Mouse (Mus musculus) ES-E14 (cell line): ENCODE measurements around the gene Nt5c2. TPM values are rescaled to one million over a fixed set of nuclear protein-coding genes. Genes with fewer than 3 reads are reported as not detected.

Experiments
- DNase-seq: peaks from one replicate; pipeline ENCODE4 v3.0.0-alpha.2; 2013; ENCODE audit warnings: low read depth, low spot score
- H3K27ac ChIP-seq: 2 replicates; pipeline ENCODE4 v1.5.1; 2012; ENCODE audit warnings: low read depth, mild to moderate bottlenecking, low read length, moderate library complexity, mixed read lengths; ENCODE audit not compliant: poor library complexity, insufficient read depth, severe bottlenecking
- H3K36me3 ChIP-seq: 2 replicates; pipeline ENCODE4 v1.6.1; 2012; ENCODE audit warnings: mild to moderate bottlenecking, low read length, moderate library complexity, mixed read lengths; ENCODE audit not compliant: control insufficient read depth, poor library complexity, insufficient read depth, severe bottlenecking
- H3K4me1 ChIP-seq, 2 experiments: fragments of 150-350 bp in 1 of 2; sonication (generic) in 1 of 2; 2 replicates each; pipeline ENCODE4 v1.6.1; 2012; ENCODE audit warnings: low read length in 2 of 2, mild to moderate bottlenecking in 1 of 2, mixed read lengths in 1 of 2; ENCODE audit not compliant: control insufficient read depth in 2 of 2, insufficient read depth in 2 of 2, poor library complexity in 1 of 2
- H3K4me3 ChIP-seq, 2 experiments: fragments of 150-350 bp in 1 of 2; sonication (generic) in 1 of 2; 2 replicates each; pipeline ENCODE4 v1.5.1; 2012; ENCODE audit warnings: low read length in 2 of 2, low read depth in 1 of 2, mild to moderate bottlenecking in 1 of 2, mixed read lengths in 1 of 2; ENCODE audit not compliant: insufficient read depth in 1 of 2, poor library complexity in 1 of 2, severe bottlenecking in 1 of 2
- H3K9ac ChIP-seq: 2 replicates; pipeline ENCODE4 v1.6.1; 2012; ENCODE audit warnings: low read depth, mild to moderate bottlenecking, low read length, mixed read lengths; ENCODE audit not compliant: poor library complexity, insufficient read depth, severe bottlenecking
- H3K9me3 ChIP-seq: fragments of 150-350 bp; sonication (generic); 2 replicates; pipeline ENCODE4 v1.6.1; 2012; ENCODE audit warnings: low read depth, mild to moderate bottlenecking, low read length; ENCODE audit not compliant: control insufficient read depth, insufficient read depth
- CHD2 ChIP-seq: IDR thresholded peaks from 2 replicates; pipeline ENCODE4 v1.6.1; 2014; ENCODE audit warnings: mild to moderate bottlenecking, low read depth, low read length, inconsistent platforms
- HCFC1 ChIP-seq: IDR thresholded peaks from 2 replicates; pipeline ENCODE4 v1.6.1; 2012; ENCODE audit warnings: low read length, inconsistent platforms, borderline replicate concordance; ENCODE audit not compliant: insufficient read depth
- MAFK ChIP-seq: IDR thresholded peaks from 2 replicates; pipeline ENCODE4 v1.6.1; 2014; ENCODE audit warnings: mild to moderate bottlenecking, low read depth, low read length, inconsistent platforms; ENCODE audit not compliant: insufficient read depth
- ZC3H11A ChIP-seq: IDR thresholded peaks from 2 replicates; pipeline ENCODE4 v1.6.1; 2012; ENCODE audit warnings: low read depth, mild to moderate bottlenecking, inconsistent platforms, low read length, borderline replicate concordance
- ZNF384 ChIP-seq: IDR thresholded peaks from 2 replicates; pipeline ENCODE4 v1.6.1; 2012; ENCODE audit warnings: low read depth, low read length, inconsistent platforms
- in situ Hi-C, 2 experiments: fragments of 600-800 bp; cut with MboI; formaldehyde crosslinking; loops; one replicate each; pipeline ENCODE4 v1.15.1; 2025; ENCODE audit warnings: low sequenced_read_pairs in 2 of 2, inconsistent platforms in 1 of 2; ENCODE audit not compliant: unreplicated experiment in 2 of 2
- total RNA-seq: library from RNA; depleted of rRNA; stranded (reverse); fragments of 300-350 nt; gene quantifications from 2 replicates; pipeline ENCODE4 v1.2.3, GENCODE M21; 2012

Nt5c2 gene
- total RNA-seq, 1 experiment: 27.0 TPM

- Histone ChIP-seq H3K36me3 (no peaks in the 10 kb centered on the region; the same call in 1 of the 2 replicates), H3K4me3 (peak overlapping the region in 1 of 2 experiments; percentile 90; a peak in 3 of 4 replicates), H3K4me1 (peaks cover 4 to 10% of the 10 kb centered on the region in 2 experiments; a peak in 3 of 4 replicates), H3K27ac (no peak overlapping the region; the same call in 1 of the 2 replicates), H3K9me3 (no peaks in the 10 kb centered on the region), H3K9ac (no peak overlapping the region)
- DNase-seq: no peak
- in situ Hi-C loops: no loop called here
- TF ChIP-seq ZC3H11A (no peak), CHD2 (no peak), HCFC1 (no peak), ZNF384 (no peak)
These were observed 52.1 kb downstream of the Nt5c2 start for GRCm38 (mm10) chr19:46962841-46963240.

GRCm38 (mm10) chr19:46962171-46962772 lies 52.7 kb downstream of the Nt5c2 start:
- H3K9me3 ChIP-seq: no peaks in the 10 kb centered on the region
- peak overlapping the region; percentile 92 for H3K9ac ChIP-seq
- in situ Hi-C loops: no loop called here
- DNase-seq: peak; percentile 87
- H3K36me3 ChIP-seq: no peaks in the 10 kb centered on the region; the same call in 1 of the 2 replicates
- TF ChIP-seq ZC3H11A (no peak), HCFC1 (no peak), ZNF384 (no peak), MAFK (no peak), CHD2 (no peak)
- peak overlapping the region; percentile 90 to 94 for H3K4me3 ChIP-seq
- peak overlapping the region; percentile 90 for H3K27ac ChIP-seq
- peaks cover 4 to 10% of the 10 kb centered on the region in 2 experiments; a peak in 3 of 4 replicates for H3K4me1 ChIP-seq

GRCm38 (mm10) chr19:46961652-46962051 lies 53.3 kb downstream of the Nt5c2 start:
- H3K4me1 ChIP-seq: peaks cover 4 to 10% of the 10 kb centered on the region in 2 experiments; a peak in 3 of 4 replicates
- DNase-seq: peak; percentile 42
- in situ Hi-C loops: no loop called here
- H3K4me3 ChIP-seq: peak overlapping the region; percentile 83 to 94
- peak overlapping the region; percentile 92 for H3K9ac ChIP-seq
- H3K9me3 ChIP-seq: no peaks in the 10 kb centered on the region
- TF ChIP-seq CHD2: no peak
- no peak for TF ChIP-seq MAFK
- no peak for TF ChIP-seq HCFC1
- TF ChIP-seq ZNF384: no peak
- TF ChIP-seq ZC3H11A: no peak
- peak overlapping the region; percentile 90 for H3K27ac ChIP-seq
- H3K36me3 ChIP-seq: no peaks in the 10 kb centered on the region; the same call in 1 of the 2 replicates

GRCm38 (mm10) chr19:46961047-46961651 lies 53.8 kb downstream of the Nt5c2 start:
- in situ Hi-C loops: no loop called here
- no peak for TF ChIP-seq CHD2
- TF ChIP-seq ZNF384: no peak
- no peak for TF ChIP-seq MAFK
- no peak for TF ChIP-seq ZC3H11A
- no peak for TF ChIP-seq HCFC1
- Histone ChIP-seq H3K36me3 (no peaks in the 10 kb centered on the region; the same call in 1 of the 2 replicates), H3K9me3 (no peaks in the 10 kb centered on the region), H3K4me1 (peaks cover 6 to 10% of the 10 kb centered on the region in 2 experiments; a peak in 3 of 4 replicates), H3K27ac (peak overlapping the region; percentile 90; the same call in 1 of the 2 replicates), H3K4me3 (peak overlapping the region; percentile 83 to 94), H3K9ac (peak overlapping the region; percentile 92)
- DNase-seq: no peak
